Mouse (Mus musculus) cerebellum, adult 2 months (tissue): ENCODE measurements around the gene A530016L24Rik. TPM values are rescaled to one million over a fixed set of nuclear protein-coding genes. Genes with fewer than 3 reads are reported as not detected.

ENCODE experiments used
- DNase-seq, 2 experiments: peaks; one replicate each; pipeline ENCODE4 v3.0.0; 2021
- H3K27ac ChIP-seq: fragments of 200-500 bp; 2 replicates; pipeline ENCODE4 v1.5.1; 2012; ENCODE audit warnings: low read length, control low read depth, inconsistent platforms; ENCODE audit not compliant: insufficient read depth
- H3K27me3 ChIP-seq: fragments of 200-500 bp; 2 replicates; pipeline ENCODE4 v1.6.1; 2012; ENCODE audit warnings: inconsistent platforms, mild to moderate bottlenecking, low read length, moderate library complexity; ENCODE audit not compliant: control insufficient read depth, insufficient read depth
- H3K4me1 ChIP-seq: fragments of 200-500 bp; 2 replicates; pipeline ENCODE4 v1.6.1; 2011; ENCODE audit warnings: low read length; ENCODE audit not compliant: control insufficient read depth, insufficient read depth
- H3K4me3 ChIP-seq: fragments of 200-500 bp; replicated peaks from 2 replicates; pipeline ENCODE3; 2011; ENCODE audit warnings: mild to moderate bottlenecking, low read depth, low read length, control low read depth; ENCODE audit not compliant: insufficient read depth
- CTCF ChIP-seq: fragments of 200-500 bp; IDR thresholded peaks from 2 replicates; pipeline ENCODE4 v1.5.1; 2011; ENCODE audit warnings: low read depth, mild to moderate bottlenecking, control low read depth, low read length, moderate library complexity, borderline replicate concordance; ENCODE audit not compliant: insufficient read depth
- POLR2A ChIP-seq: fragments of 200-500 bp; IDR thresholded peaks from 2 replicates; pipeline ENCODE4 v1.6.1; 2011; ENCODE audit warnings: low read length, control low read depth, borderline replicate concordance; ENCODE audit not compliant: insufficient read depth
- WGBS: fragments of 180-500 bp; shearing (Covaris S2); methylation state at CpG from one replicate; pipeline ENCODE4 v1.1.7; 2018; 5-methylcytosine and 5-hydroxymethylcytosine counted together
- polyA plus RNA-seq: library from polyadenylated mRNA; depleted of rRNA; stranded (reverse); fragments of >200 nt; gene quantifications from 2 replicates; pipeline ENCODE4 v1.2.3, GENCODE M21; 2012

Gene A530016L24Rik
- polyA plus RNA-seq, 1 experiment, result 0.08 TPM

DNA sequence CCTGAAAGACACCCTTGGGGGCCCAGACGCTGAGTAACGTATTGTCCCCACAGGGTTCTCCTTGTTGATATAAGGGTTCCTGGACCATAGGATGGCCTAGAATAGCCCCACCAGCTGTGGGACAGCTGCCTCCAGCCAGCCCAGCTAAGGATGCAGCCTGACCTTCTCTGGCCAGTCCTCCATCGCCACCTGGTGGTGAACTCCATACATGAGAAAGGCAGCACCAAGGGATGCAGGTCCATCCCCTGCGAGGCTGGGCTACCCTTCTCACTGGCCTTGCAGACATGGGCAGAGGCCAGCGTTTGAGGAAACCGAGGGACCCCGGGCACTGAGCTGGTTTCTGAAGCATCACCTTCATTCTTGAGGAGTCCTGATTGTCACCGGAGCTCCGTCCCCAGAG, 15.5 kb upstream of the A530016L24Rik start:
- no peaks in the 10 kb centered on the region for H3K4me1 ChIP-seq
- no peak overlapping the region for H3K27ac ChIP-seq
- H3K27me3 ChIP-seq, result no peaks in the 10 kb centered on the region
- no peak overlapping the region for H3K4me3 ChIP-seq
- DNase-seq, result peak; percentile 55 to 80
- no peak for TF ChIP-seq POLR2A
- TF ChIP-seq CTCF, result peak; percentile 99
- 20% methylated on average over 9 of the region's 9 CpGs for WGBS

DNA sequence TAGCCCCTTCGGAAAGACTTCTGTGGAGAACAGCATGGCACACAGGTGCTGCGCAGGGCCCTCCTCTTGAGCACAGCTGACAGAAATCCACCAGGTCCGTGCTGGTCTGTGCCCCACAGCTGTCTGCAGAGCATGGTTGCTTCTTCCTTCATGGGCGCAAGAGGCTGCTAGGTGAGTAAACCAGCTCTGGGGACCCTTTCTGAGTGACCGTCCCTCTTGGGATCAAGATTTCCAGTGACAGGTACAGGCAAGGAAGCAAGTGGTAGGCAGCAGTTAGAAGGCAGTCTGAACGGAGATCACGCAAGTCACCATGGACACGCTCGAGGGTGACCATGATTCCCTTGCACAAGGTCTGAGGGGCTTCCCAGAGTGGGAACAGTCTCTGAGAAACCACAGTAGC, 287 bp downstream of the A530016L24Rik start:
- no peak for DNase-seq
- no peaks in the 10 kb centered on the region for H3K4me1 ChIP-seq
- H3K27ac ChIP-seq, result no peak overlapping the region
- 96% methylated on average over 9 of the region's 9 CpGs for WGBS
- H3K27me3 ChIP-seq, result no peaks in the 10 kb centered on the region
- TF ChIP-seq POLR2A (no peak), CTCF (no peak)
- no peak overlapping the region for H3K4me3 ChIP-seq

GRCm38 (mm10) chr12:112490444-112490939, 1.2 kb downstream of the A530016L24Rik start:
- TF ChIP-seq CTCF (no peak), POLR2A (no peak)
- Histone ChIP-seq H3K4me1 (no peaks in the 10 kb centered on the region), H3K4me3 (no peak overlapping the region), H3K27ac (no peak overlapping the region), H3K27me3 (no peaks in the 10 kb centered on the region)
- no peak for DNase-seq
- 45% methylated on average over 3 of the region's 3 CpGs for WGBS

- no peak for DNase-seq
- no peak overlapping the region for H3K27ac ChIP-seq
- 37% methylated on average over 5 of the region's 5 CpGs for WGBS
These were observed 6.9 kb downstream of the A530016L24Rik start for GRCm38 (mm10) chr12:112496136-112496535.

GRCm38 (mm10) chr12:112497731-112498130, 8.5 kb downstream of the A530016L24Rik start:
- Histone ChIP-seq H3K27ac (no peak overlapping the region), H3K4me1 (no peaks in the 10 kb centered on the region), H3K27me3 (no peaks in the 10 kb centered on the region), H3K4me3 (no peak overlapping the region)
- WGBS, result 40% methylated on average over 8 of the region's 8 CpGs
- TF ChIP-seq POLR2A (no peak), CTCF (no peak)
- DNase-seq, result no peak

More at GRCm38 (mm10) chr12:112496136-112496535, 6.9 kb downstream of the A530016L24Rik start:
- no peak for TF ChIP-seq CTCF
- TF ChIP-seq POLR2A, result no peak
- Histone ChIP-seq H3K4me3 (no peak overlapping the region), H3K4me1 (no peaks in the 10 kb centered on the region), H3K27me3 (no peaks in the 10 kb centered on the region)

- 48% methylated on average over 11 of the region's 11 CpGs for WGBS
- no peaks in the 10 kb centered on the region for H3K27me3 ChIP-seq
- DNase-seq, result no peak
- H3K4me3 ChIP-seq, result no peak overlapping the region
- no peak overlapping the region for H3K27ac ChIP-seq
- no peaks in the 10 kb centered on the region for H3K4me1 ChIP-seq
- TF ChIP-seq POLR2A (no peak), CTCF (no peak)
These were observed 9.4 kb downstream of the A530016L24Rik start for GRCm38 (mm10) chr12:112498683-112499082.

GRCm38 (mm10) chr12:112503003-112503771, 13.9 kb downstream of the A530016L24Rik start:
- no peak overlapping the region for H3K4me3 ChIP-seq
- 42% methylated on average over 19 of the region's 19 CpGs for WGBS
- TF ChIP-seq CTCF (no peak), POLR2A (no peak)
- DNase-seq, result no peak
- no peaks in the 10 kb centered on the region for H3K4me1 ChIP-seq
- no peak overlapping the region for H3K27ac ChIP-seq
- H3K27me3 ChIP-seq, result no peaks in the 10 kb centered on the region

GRCm38 (mm10) chr12:112506267-112506666, 17.0 kb downstream of the A530016L24Rik start:
- Histone ChIP-seq H3K27me3 (no peaks in the 10 kb centered on the region), H3K4me1 (no peaks in the 10 kb centered on the region), H3K4me3 (no peak overlapping the region), H3K27ac (no peak overlapping the region)
- DNase-seq, result no peak
- no peak for TF ChIP-seq CTCF
- no peak for TF ChIP-seq POLR2A
- 84% methylated on average over 6 of the region's 6 CpGs for WGBS
